Mouse (Mus musculus) ES-E14 (cell line): Measurements from ENCODE around the gene Vrk1. TPM values are rescaled to one million over a fixed set of nuclear protein-coding genes. Genes with fewer than 3 reads are reported as not detected.

Experiments used
- DNase-seq: peaks from one replicate; pipeline ENCODE4 v3.0.0-alpha.2; 2013; ENCODE audit warnings: low read depth, low spot score
- H3K27ac ChIP-seq: 2 replicates; pipeline ENCODE4 v1.5.1; 2012; ENCODE audit warnings: low read depth, mild to moderate bottlenecking, low read length, moderate library complexity, mixed read lengths; ENCODE audit not compliant: poor library complexity, insufficient read depth, severe bottlenecking
- H3K36me3 ChIP-seq: 2 replicates; pipeline ENCODE4 v1.6.1; 2012; ENCODE audit warnings: mild to moderate bottlenecking, low read length, moderate library complexity, mixed read lengths; ENCODE audit not compliant: control insufficient read depth, poor library complexity, insufficient read depth, severe bottlenecking
- H3K4me1 ChIP-seq, 2 experiments: fragments of 150-350 bp in 1 of 2; sonication (generic) in 1 of 2; 2 replicates each; pipeline ENCODE4 v1.6.1; 2012; ENCODE audit warnings: low read length in 2 of 2, mild to moderate bottlenecking in 1 of 2, mixed read lengths in 1 of 2; ENCODE audit not compliant: control insufficient read depth in 2 of 2, insufficient read depth in 2 of 2, poor library complexity in 1 of 2
- H3K4me3 ChIP-seq, 2 experiments: fragments of 150-350 bp in 1 of 2; sonication (generic) in 1 of 2; 2 replicates each; pipeline ENCODE4 v1.5.1; 2012; ENCODE audit warnings: low read length in 2 of 2, low read depth in 1 of 2, mild to moderate bottlenecking in 1 of 2, mixed read lengths in 1 of 2; ENCODE audit not compliant: insufficient read depth in 1 of 2, poor library complexity in 1 of 2, severe bottlenecking in 1 of 2
- H3K9ac ChIP-seq: 2 replicates; pipeline ENCODE4 v1.6.1; 2012; ENCODE audit warnings: low read depth, mild to moderate bottlenecking, low read length, mixed read lengths; ENCODE audit not compliant: poor library complexity, insufficient read depth, severe bottlenecking
- H3K9me3 ChIP-seq: fragments of 150-350 bp; sonication (generic); 2 replicates; pipeline ENCODE4 v1.6.1; 2012; ENCODE audit warnings: low read depth, mild to moderate bottlenecking, low read length; ENCODE audit not compliant: control insufficient read depth, insufficient read depth
- CHD2 ChIP-seq: IDR thresholded peaks from 2 replicates; pipeline ENCODE4 v1.6.1; 2014; ENCODE audit warnings: mild to moderate bottlenecking, low read depth, low read length, inconsistent platforms
- HCFC1 ChIP-seq: IDR thresholded peaks from 2 replicates; pipeline ENCODE4 v1.6.1; 2012; ENCODE audit warnings: low read length, inconsistent platforms, borderline replicate concordance; ENCODE audit not compliant: insufficient read depth
- MAFK ChIP-seq: IDR thresholded peaks from 2 replicates; pipeline ENCODE4 v1.6.1; 2014; ENCODE audit warnings: mild to moderate bottlenecking, low read depth, low read length, inconsistent platforms; ENCODE audit not compliant: insufficient read depth
- ZC3H11A ChIP-seq: IDR thresholded peaks from 2 replicates; pipeline ENCODE4 v1.6.1; 2012; ENCODE audit warnings: low read depth, mild to moderate bottlenecking, inconsistent platforms, low read length, borderline replicate concordance
- ZNF384 ChIP-seq: IDR thresholded peaks from 2 replicates; pipeline ENCODE4 v1.6.1; 2012; ENCODE audit warnings: low read depth, low read length, inconsistent platforms
- in situ Hi-C, 2 experiments: fragments of 600-800 bp; cut with MboI; formaldehyde crosslinking; loops; one replicate each; pipeline ENCODE4 v1.15.1; 2025; ENCODE audit warnings: low sequenced_read_pairs in 2 of 2, inconsistent platforms in 1 of 2; ENCODE audit not compliant: unreplicated experiment in 2 of 2
- total RNA-seq: library from RNA; depleted of rRNA; stranded (reverse); fragments of 300-350 nt; gene quantifications from 2 replicates; pipeline ENCODE4 v1.2.3, GENCODE M21; 2012

Vrk1 gene
- total RNA-seq, 1 experiment = 56.6 TPM

DNA sequence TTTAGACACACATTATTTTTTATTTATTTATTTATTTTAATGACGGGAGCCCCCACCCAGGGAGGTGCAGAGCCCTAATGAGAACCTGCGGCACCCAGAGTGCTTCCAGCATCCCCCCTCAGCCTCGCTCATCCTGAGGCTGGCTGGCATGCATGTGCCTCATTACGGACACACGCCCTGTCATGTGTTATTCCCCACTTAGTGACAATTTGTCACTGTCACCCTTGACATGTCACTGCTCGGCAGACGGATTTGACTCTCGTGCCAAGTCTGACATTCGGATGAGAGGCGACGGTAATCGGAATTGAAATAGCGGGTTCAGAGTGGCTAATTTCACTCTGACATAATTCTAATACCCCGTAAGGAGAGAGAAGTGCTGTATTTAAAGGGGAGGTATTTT is 97.2 kb downstream of the Vrk1 start:
- TF ChIP-seq MAFK (no peak), HCFC1 (no peak), CHD2 (no peak), ZNF384 (no peak), ZC3H11A (no peak)
- H3K4me1 ChIP-seq = 0 out of 4 replicates have a peak, but pooled peaks cover 0 to 2% of the 10 kb centered on the region in 2 experiments
- no peak for DNase-seq
- no peak overlapping the region for H3K27ac ChIP-seq
- no peak overlapping the region for H3K4me3 ChIP-seq
- no peak overlapping the region for H3K9ac ChIP-seq
- no peaks in the 10 kb centered on the region for H3K36me3 ChIP-seq
- in situ Hi-C loops = no loop called here
- no peaks in the 10 kb centered on the region for H3K9me3 ChIP-seq

DNA sequence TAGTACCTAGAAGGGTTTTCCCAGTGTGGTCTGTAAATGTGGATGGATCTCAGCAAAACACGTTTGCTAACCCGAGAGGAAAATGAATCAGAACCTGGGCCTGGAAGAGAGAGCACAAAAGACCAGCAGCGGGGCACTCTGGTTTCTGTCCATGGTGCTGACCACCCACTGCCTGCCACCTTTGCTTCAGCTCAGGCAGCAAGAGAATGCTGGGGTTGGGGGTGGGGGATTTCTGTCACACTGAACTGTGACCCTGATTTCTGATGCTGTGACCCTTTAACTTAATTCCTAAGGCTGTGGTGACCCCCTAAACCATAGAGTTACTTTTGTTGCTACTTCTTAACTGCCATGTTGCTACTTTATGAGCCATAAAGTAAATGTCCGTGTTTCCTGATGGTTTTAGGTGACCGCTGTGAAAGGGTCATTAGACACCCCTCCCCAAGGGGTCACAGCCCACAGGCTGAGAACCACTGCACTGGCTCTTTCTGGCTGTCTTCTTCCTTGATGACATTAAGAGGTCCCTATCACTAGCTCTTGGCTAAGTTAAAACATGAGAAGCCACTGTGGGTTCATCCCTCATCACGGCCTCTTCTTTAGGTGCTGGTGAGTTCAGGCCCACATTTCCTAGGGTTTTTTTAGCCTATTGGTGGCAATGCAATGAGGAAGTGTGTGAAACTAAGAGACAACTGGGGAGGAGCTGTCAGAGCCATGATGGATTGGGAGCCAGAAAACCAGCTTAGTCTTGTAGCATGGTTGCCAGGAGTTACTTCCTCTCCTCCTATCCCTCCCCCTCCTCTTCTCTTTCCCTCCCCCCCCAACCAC is 105.3 kb downstream of the Vrk1 start:
- no peak overlapping the region for H3K4me3 ChIP-seq
- TF ChIP-seq MAFK = no peak
- no peak for TF ChIP-seq CHD2
- TF ChIP-seq ZNF384 = no peak
- TF ChIP-seq HCFC1 = no peak
- TF ChIP-seq ZC3H11A = no peak
- H3K9me3 ChIP-seq = no peaks in the 10 kb centered on the region
- no peak overlapping the region for H3K9ac ChIP-seq
- H3K27ac ChIP-seq = no peak overlapping the region
- H3K4me1 ChIP-seq = 0 out of 4 replicates have a peak, but pooled peaks cover 0 to 2% of the 10 kb centered on the region in 2 experiments
- peak; percentile 42 for DNase-seq
- in situ Hi-C loops = no loop called here
- H3K36me3 ChIP-seq = no peaks in the 10 kb centered on the region

DNA sequence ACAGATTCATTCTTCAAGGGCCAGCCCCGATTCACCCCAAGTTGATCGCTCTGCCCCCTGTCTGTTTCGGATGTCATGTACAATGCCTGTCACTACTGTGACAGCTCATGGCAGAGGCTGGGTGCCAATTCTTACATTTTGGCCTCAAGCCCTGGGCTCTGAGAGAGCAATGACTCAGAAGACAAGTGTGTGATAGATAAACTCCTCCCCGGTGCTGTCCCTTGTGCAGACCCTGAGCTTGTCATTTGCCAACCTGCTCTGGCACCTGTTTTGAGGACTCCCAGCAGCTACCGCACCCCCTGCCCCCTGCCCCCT is 105.8 kb downstream of the Vrk1 start:
- H3K27ac ChIP-seq = no peak overlapping the region
- DNase-seq = no peak
- 0 out of 4 replicates have a peak, but pooled peaks cover 0 to 2% of the 10 kb centered on the region in 2 experiments for H3K4me1 ChIP-seq
- in situ Hi-C loops = no loop called here
- no peaks in the 10 kb centered on the region for H3K36me3 ChIP-seq
- no peak overlapping the region for H3K4me3 ChIP-seq
- no peaks in the 10 kb centered on the region for H3K9me3 ChIP-seq
- TF ChIP-seq ZNF384 (no peak), MAFK (no peak), ZC3H11A (no peak), CHD2 (no peak), HCFC1 (no peak)
- H3K9ac ChIP-seq = no peak overlapping the region

DNA sequence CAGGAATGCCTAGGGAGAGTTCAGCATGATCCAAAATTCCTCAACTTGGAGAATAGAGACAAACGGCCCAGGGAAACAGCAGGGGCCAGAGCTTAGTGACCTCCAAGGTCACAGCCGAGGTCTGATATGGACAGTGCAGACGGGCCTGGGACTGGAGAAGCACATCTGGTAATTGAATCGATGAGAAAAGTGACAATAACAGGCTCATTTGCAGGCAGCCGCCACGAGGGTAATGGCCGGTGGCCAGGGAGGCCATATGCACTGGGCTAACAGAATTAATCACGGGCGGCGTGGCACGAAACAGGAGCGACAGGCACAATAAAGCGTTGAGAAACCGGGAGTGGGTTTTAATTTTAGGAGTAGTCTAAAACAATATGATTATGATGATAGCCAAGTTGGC is 113.2 kb downstream of the Vrk1 start:
- Histone ChIP-seq H3K36me3 (no peaks in the 10 kb centered on the region), H3K9ac (no peak overlapping the region), H3K4me3 (no peak overlapping the region), H3K4me1 (peaks cover 0 to 2% of the 10 kb centered on the region in 2 experiments; a peak in 1 of 4 replicates), H3K9me3 (no peaks in the 10 kb centered on the region), H3K27ac (no peak overlapping the region)
- in situ Hi-C loops = no loop called here
- TF ChIP-seq CHD2 = no peak
- TF ChIP-seq HCFC1 = no peak
- TF ChIP-seq MAFK = no peak
- TF ChIP-seq ZC3H11A = no peak
- TF ChIP-seq ZNF384 = no peak
- DNase-seq = no peak
